Mouse (Mus musculus): ENCODE data around the gene Pdcd2.
"Not testable (repeated sequence)": the region's sequence is repeated elsewhere in the genome, so short reads cannot be mapped to it uniquely, and the experiment has no call there.

- TF ChIP-seq CTCF (IDR thresholded peaks at IDR 0.05); POLR2A (IDR thresholded peaks at IDR 0.05; ENCODE audit: insufficient read depth, low read depth, low read length): not testable (repeated sequence)
Observed at GRCm38 (mm10) chr17:15543868-15544267, 16.8 kb upstream of the Pdcd2 start.

Measured in heart, adult 2 months (tissue).